Comparison of ENCODE assay signal across 4 mouse cellular contexts in the genomic region with DNA sequence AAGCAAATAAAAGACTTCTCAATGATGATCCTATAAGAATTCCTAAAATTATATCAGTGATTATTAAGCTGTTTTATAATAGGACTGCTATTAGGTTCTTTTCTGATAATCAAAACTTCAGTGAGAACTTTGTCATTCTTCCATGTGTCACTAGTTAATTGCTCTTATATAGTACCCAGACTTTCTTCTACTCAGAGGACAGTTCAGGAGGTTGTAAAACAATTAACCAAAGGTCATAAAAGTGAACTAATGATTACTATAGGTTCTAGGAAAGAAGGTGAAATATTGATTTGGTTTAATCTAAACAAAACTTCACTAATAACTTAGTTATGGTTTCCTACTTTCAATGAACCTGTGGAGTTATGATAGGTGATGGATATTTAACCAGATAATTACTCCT.
"Had no signal": no experiment of that assay in that cellular context is flagged by ENCODE, and none has a peak within 500 bp of the region (broad histone marks: within the 10 kb centered on the region; RNA-seq: fewer than 3 reads in every experiment).

No protein-coding gene starts in this region.

- H3K27me3 ChIP-seq: neural tube, embryonic 13.5 days; neural tube, embryonic 15.5 days; stomach, embryonic 15.5 days had no signal

- H3K36me3 ChIP-seq: neural tube, embryonic 13.5 days; neural tube, embryonic 15.5 days; stomach, embryonic 15.5 days had no signal

- H3K4me1 ChIP-seq: neural tube, embryonic 13.5 days; neural tube, embryonic 15.5 days; stomach, embryonic 15.5 days had no signal

- H3K27ac ChIP-seq: neural tube, embryonic 13.5 days; neural tube, embryonic 15.5 days; stomach, embryonic 15.5 days; stomach, postnatal 0 days had no signal

- H3K4me3 ChIP-seq: neural tube, embryonic 13.5 days; neural tube, embryonic 15.5 days; stomach, embryonic 15.5 days had no signal

- H3K4me2 ChIP-seq: neural tube, embryonic 13.5 days; neural tube, embryonic 15.5 days; stomach, embryonic 15.5 days had no signal

- H3K9me3 ChIP-seq: neural tube, embryonic 13.5 days; neural tube, embryonic 15.5 days; stomach, embryonic 15.5 days had no signal

- H3K9ac ChIP-seq: neural tube, embryonic 13.5 days; neural tube, embryonic 15.5 days; stomach, embryonic 15.5 days had no signal
